Mouse (Mus musculus) brain, embryonic 14.5 days (tissue): ENCODE data around the gene Stard13.

Experiments used
- CTCF ChIP-seq: fragments of 200-500 bp; IDR thresholded peaks from 2 replicates; pipeline ENCODE4 v1.5.1; 2012; ENCODE audit warnings: inconsistent platforms, mild to moderate bottlenecking, moderate library complexity, borderline replicate concordance; ENCODE audit not compliant: insufficient read depth, insufficient read length; ENCODE audit errors: extremely low read depth
- POLR2A ChIP-seq: fragments of 200-500 bp; IDR thresholded peaks from 2 replicates; pipeline ENCODE4 v1.6.1; 2012; ENCODE audit warnings: mild to moderate bottlenecking, inconsistent platforms, borderline replicate concordance; ENCODE audit not compliant: poor library complexity, insufficient read depth, insufficient read length, severe bottlenecking; ENCODE audit errors: extremely low read depth

GRCm38 (mm10) chr5:151129762-151130161 lies 103.9 kb downstream of the Stard13 start:
- no peak for TF ChIP-seq CTCF
- TF ChIP-seq POLR2A: no peak
